9 mouse cellular contexts compared by ENCODE assay signal in genomic region chr8:55034309-55034708, GRCm38 (mm10).
A peak's percentile ranks its signal among the peaks of the same experiment; 100 is the strongest.
DNase-seq lines count a peak whose midpoint lies in the region; ATAC-seq lines count a peak whose summit lies in the region.
"Had no signal": no experiment of that assay in that cellular context is flagged by ENCODE, and none has a peak within 500 bp of the region (broad histone marks: within the 10 kb centered on the region; RNA-seq: fewer than 3 reads in every experiment).

No protein-coding gene starts in this region.

- H3K27me3 ChIP-seq in forebrain, embryonic 16.5 days (replicated peaks; ENCODE audit: control insufficient read depth, insufficient read depth, low read length), result no peaks in the 10 kb centered on the region
- H3K27me3 ChIP-seq in neural tube, embryonic 15.5 days (replicated peaks), result no peaks in the 10 kb centered on the region

- H3K4me2 ChIP-seq in forebrain, embryonic 16.5 days (ENCODE audit: low read length), result peak overlapping the region; percentile 9; the same call in 1 of the 2 replicates
- peak overlapping the region; percentile 19 for H3K4me2 ChIP-seq in neural tube, embryonic 15.5 days

- no peaks in the 10 kb centered on the region for H3K9me3 ChIP-seq in forebrain, embryonic 16.5 days (ENCODE audit: control insufficient read depth, low read length)
- H3K9me3 ChIP-seq in neural tube, embryonic 15.5 days (replicated peaks), result no peaks in the 10 kb centered on the region

- peak; percentile 97 for ATAC-seq in forebrain, embryonic 16.5 days
- peak; percentile 94 for ATAC-seq in neural tube, embryonic 15.5 days (ENCODE audit: low FRiP score)
- no peak for ATAC-seq in megakaryocyte-erythroid progenitor cell, adult 5-6 weeks (replicated peaks; ENCODE audit: low FRiP score, low TSS enrichment, poor library complexity, severe bottlenecking)

- 0% methylated on average over 1 of the region's 1 CpGs for WGBS in forebrain, embryonic 16.5 days
- 3% methylated on average over 1 of the region's 1 CpGs for WGBS in neural tube, embryonic 15.5 days

- H3K36me3 ChIP-seq in forebrain, embryonic 16.5 days (ENCODE audit: control insufficient read depth, insufficient read depth), result no peaks in the 10 kb centered on the region
- H3K36me3 ChIP-seq in neural tube, embryonic 15.5 days, result no peaks in the 10 kb centered on the region

- H3K4me1 ChIP-seq in forebrain, embryonic 16.5 days (replicated peaks; ENCODE audit: control insufficient read depth, insufficient read depth, low read length), result peaks cover 7% of the 10 kb centered on the region
- H3K4me1 ChIP-seq in neural tube, embryonic 15.5 days, result peaks cover 12% of the 10 kb centered on the region

- no peak overlapping the region for H3K4me3 ChIP-seq in forebrain, embryonic 16.5 days (replicated peaks; ENCODE audit: low read length)
- no peak overlapping the region for H3K4me3 ChIP-seq in neural tube, embryonic 15.5 days (replicated peaks)

- H3K9ac ChIP-seq in forebrain, embryonic 16.5 days (replicated peaks; ENCODE audit: low read depth, low read length), result no peak overlapping the region
- no peak overlapping the region for H3K9ac ChIP-seq in neural tube, embryonic 15.5 days (replicated peaks)
- H3K9ac ChIP-seq: liver, embryonic 14.5 days had no signal

- peak; percentile 1 for DNase-seq in lung, postnatal 36 days
- DNase-seq in lung, postnatal 14 days, result no peak
- peak; percentile 90 to 92 for DNase-seq in layer of hippocampus, postnatal 36 days
- DNase-seq in thymus, adult 18-20 months, result no peak
- no peak for DNase-seq in spleen, postnatal 4 days (ENCODE audit: low spot score in 2 of 2)

- peak overlapping the region; percentile 92 for H3K27ac ChIP-seq in forebrain, embryonic 16.5 days (ENCODE audit: low read length)
- peak overlapping the region; percentile 79 for H3K27ac ChIP-seq in neural tube, embryonic 15.5 days (replicated peaks)
- H3K27ac ChIP-seq: liver, embryonic 14.5 days had no signal

Comparison
In these comparisons a context has a peak if more than half of its experiments do, and no peak if none do; other contexts are left out.
1. DNase-seq: peak in lung, postnatal 36 days (single experiment) and layer of hippocampus, postnatal 36 days (2 of 2); none in lung, postnatal 14 days (single experiment), thymus, adult 18-20 months (0 of 2) and spleen, postnatal 4 days (0 of 2).